Mouse (Mus musculus): ENCODE measurements around the gene 2610028H24Rik. TPM values are rescaled to one million over a fixed set of nuclear protein-coding genes. Genes with fewer than 3 reads are reported as not detected.

Gene 2610028H24Rik
- polyA plus RNA-seq, 1 experiment from 2014 or later, result not detected

GRCm38 (mm10) chr10:76489205-76489604, 40.3 kb downstream of the 2610028H24Rik start:
- H3K4me3 ChIP-seq (ENCODE audit: low read depth, low read length), result no peak overlapping the region
- TF ChIP-seq CTCF (IDR thresholded peaks at IDR 0.05; ENCODE audit: low read depth), result no peak
- no peaks in the 10 kb centered on the region for H3K9me3 ChIP-seq (ENCODE audit: low read depth, low read length)
- no peaks in the 10 kb centered on the region for H3K27me3 ChIP-seq (ENCODE audit: insufficient read depth, low read length)
- H3K27ac ChIP-seq (ENCODE audit: low read depth), result no peak overlapping the region
- no peak overlapping the region for H3K4me2 ChIP-seq
- ATAC-seq (ENCODE audit: insufficient read depth), result no peak
- H3K9ac ChIP-seq, result no peak overlapping the region
- DNase-seq, result no peak
- 87% methylated on average over 15 of the region's 15 CpGs for WGBS
- peaks cover 93% of the 10 kb centered on the region for H3K36me3 ChIP-seq (ENCODE audit: insufficient read depth)
- no peaks in the 10 kb centered on the region for H3K4me1 ChIP-seq (ENCODE audit: insufficient read depth)

GRCm38 (mm10) chr10:76493527-76493926, 44.6 kb downstream of the 2610028H24Rik start:
- Histone ChIP-seq H3K27me3 (ENCODE audit: insufficient read depth, low read length) (no peaks in the 10 kb centered on the region), H3K4me3 (ENCODE audit: low read depth, low read length) (no peak overlapping the region), H3K4me2 (no peak overlapping the region), H3K4me1 (ENCODE audit: insufficient read depth) (no peaks in the 10 kb centered on the region), H3K27ac (ENCODE audit: low read depth) (no peak overlapping the region), H3K36me3 (ENCODE audit: insufficient read depth) (peaks cover 90% of the 10 kb centered on the region), H3K9ac (no peak overlapping the region), H3K9me3 (ENCODE audit: low read depth, low read length) (no peaks in the 10 kb centered on the region)
- DNase-seq, result no peak
- ATAC-seq (ENCODE audit: insufficient read depth), result no peak
- WGBS, result 70% methylated on average over 1 of the region's 1 CpGs
- TF ChIP-seq CTCF (IDR thresholded peaks at IDR 0.05; ENCODE audit: low read depth), result no peak

- Histone ChIP-seq H3K27ac (ENCODE audit: low read depth) (no peak overlapping the region), H3K4me2 (no peak overlapping the region), H3K4me1 (ENCODE audit: insufficient read depth) (no peaks in the 10 kb centered on the region), H3K4me3 (ENCODE audit: low read depth, low read length) (no peak overlapping the region), H3K27me3 (ENCODE audit: insufficient read depth, low read length) (no peaks in the 10 kb centered on the region), H3K36me3 (ENCODE audit: insufficient read depth) (peaks cover 90% of the 10 kb centered on the region), H3K9ac (no peak overlapping the region), H3K9me3 (ENCODE audit: low read depth, low read length) (no peaks in the 10 kb centered on the region)
- no peak for TF ChIP-seq CTCF (IDR thresholded peaks at IDR 0.05; ENCODE audit: low read depth)
- 86% methylated on average over 6 of the region's 6 CpGs for WGBS
- no peak for ATAC-seq (ENCODE audit: insufficient read depth)
- DNase-seq, result no peak
Measured at GRCm38 (mm10) chr10:76495501-76495900, 46.6 kb downstream of the 2610028H24Rik start.

GRCm38 (mm10) chr10:76496366-76496765, 47.5 kb downstream of the 2610028H24Rik start:
- Histone ChIP-seq H3K27me3 (ENCODE audit: insufficient read depth, low read length) (no peaks in the 10 kb centered on the region), H3K9ac (no peak overlapping the region), H3K4me3 (ENCODE audit: low read depth, low read length) (no peak overlapping the region), H3K36me3 (ENCODE audit: insufficient read depth) (peaks cover 88% of the 10 kb centered on the region), H3K9me3 (ENCODE audit: low read depth, low read length) (no peaks in the 10 kb centered on the region), H3K4me1 (ENCODE audit: insufficient read depth) (no peaks in the 10 kb centered on the region), H3K4me2 (no peak overlapping the region), H3K27ac (ENCODE audit: low read depth) (no peak overlapping the region)
- DNase-seq (no peak), ATAC-seq (ENCODE audit: insufficient read depth) (no peak)
- no peak for TF ChIP-seq CTCF (IDR thresholded peaks at IDR 0.05; ENCODE audit: low read depth)
- 88% methylated on average over 7 of the region's 7 CpGs for WGBS

- Histone ChIP-seq H3K4me3 (ENCODE audit: low read depth, low read length) (no peak overlapping the region), H3K36me3 (ENCODE audit: insufficient read depth) (peaks cover 87% of the 10 kb centered on the region), H3K27ac (ENCODE audit: low read depth) (no peak overlapping the region), H3K9me3 (ENCODE audit: low read depth, low read length) (no peaks in the 10 kb centered on the region), H3K4me2 (no peak overlapping the region), H3K27me3 (ENCODE audit: insufficient read depth, low read length) (no peaks in the 10 kb centered on the region), H3K4me1 (ENCODE audit: insufficient read depth) (no peaks in the 10 kb centered on the region), H3K9ac (no peak overlapping the region)
- ATAC-seq (ENCODE audit: insufficient read depth) (no peak), DNase-seq (no peak)
- TF ChIP-seq CTCF (IDR thresholded peaks at IDR 0.05; ENCODE audit: low read depth), result no peak
- WGBS, result 95% methylated on average over 4 of the region's 4 CpGs
Measured at GRCm38 (mm10) chr10:76497522-76497921, 48.6 kb downstream of the 2610028H24Rik start.

GRCm38 (mm10) chr10:76504271-76504943, 55.5 kb downstream of the 2610028H24Rik start:
- TF ChIP-seq CTCF (IDR thresholded peaks at IDR 0.05; ENCODE audit: low read depth), result no peak
- Histone ChIP-seq H3K4me3 (ENCODE audit: low read depth, low read length) (no peak overlapping the region), H3K4me2 (no peak overlapping the region), H3K9me3 (ENCODE audit: low read depth, low read length) (no peaks in the 10 kb centered on the region), H3K36me3 (ENCODE audit: insufficient read depth) (peaks cover 84% of the 10 kb centered on the region), H3K27ac (ENCODE audit: low read depth) (no peak overlapping the region), H3K27me3 (ENCODE audit: insufficient read depth, low read length) (no peaks in the 10 kb centered on the region), H3K9ac (no peak overlapping the region), H3K4me1 (ENCODE audit: insufficient read depth) (no peaks in the 10 kb centered on the region)
- WGBS, result 75% methylated on average over 11 of the region's 11 CpGs
- ATAC-seq (ENCODE audit: insufficient read depth) (no peak), DNase-seq (no peak)

GRCm38 (mm10) chr10:76505865-76506264, 57.0 kb downstream of the 2610028H24Rik start:
- no peak for ATAC-seq (ENCODE audit: insufficient read depth)
- no peak for DNase-seq
- Histone ChIP-seq H3K36me3 (ENCODE audit: insufficient read depth) (peaks cover 79% of the 10 kb centered on the region), H3K9me3 (ENCODE audit: low read depth, low read length) (no peaks in the 10 kb centered on the region), H3K4me2 (no peak overlapping the region), H3K4me3 (ENCODE audit: low read depth, low read length) (no peak overlapping the region), H3K27ac (ENCODE audit: low read depth) (no peak overlapping the region), H3K4me1 (ENCODE audit: insufficient read depth) (no peaks in the 10 kb centered on the region), H3K9ac (no peak overlapping the region), H3K27me3 (ENCODE audit: insufficient read depth, low read length) (no peaks in the 10 kb centered on the region)
- no peak for TF ChIP-seq CTCF (IDR thresholded peaks at IDR 0.05; ENCODE audit: low read depth)
- WGBS, result 81% methylated on average over 7 of the region's 7 CpGs

Other genes starting within 250 kb of the 2610028H24Rik start
- gene Prmt2, start 211.2 kb upstream of the 2610028H24Rik start, polyA plus RNA-seq (2014; fragmentation: Nextera tagmentation; extraction: Ambion mirVana), result 44.6 and 45.0 TPM in 2 replicates
- 0.16 TPM in 1 of 2 replicates, not detected in the other for gene S100b, start 195.2 kb upstream of the 2610028H24Rik start, polyA plus RNA-seq (2014; fragmentation: Nextera tagmentation; extraction: Ambion mirVana)
- gene Dip2a, start 103.8 kb upstream of the 2610028H24Rik start, polyA plus RNA-seq (2014; fragmentation: Nextera tagmentation; extraction: Ambion mirVana), result 6.5 and 6.6 TPM in 2 replicates
- gene AC141477.1, start 8.6 kb upstream of the 2610028H24Rik start, polyA plus RNA-seq (2014; fragmentation: Nextera tagmentation; extraction: Ambion mirVana), result not detected in 2 replicates
- 20.3 and 23.0 TPM in 2 replicates for gene Pcnt, start 6.3 kb upstream of the 2610028H24Rik start, polyA plus RNA-seq (2014; fragmentation: Nextera tagmentation; extraction: Ambion mirVana)
- 66.8 and 67.6 TPM in 2 replicates for gene Mcm3ap, start 19.8 kb downstream of the 2610028H24Rik start, polyA plus RNA-seq (2014; fragmentation: Nextera tagmentation; extraction: Ambion mirVana)
- 5.7 and 6.1 TPM in 2 replicates for gene Ybey, start 20.0 kb downstream of the 2610028H24Rik start, polyA plus RNA-seq (2014; fragmentation: Nextera tagmentation; extraction: Ambion mirVana)
- gene Lss, start 82.5 kb downstream of the 2610028H24Rik start, polyA plus RNA-seq (2014; fragmentation: Nextera tagmentation; extraction: Ambion mirVana), result 21.5 and 28.4 TPM in 2 replicates
- gene Spatc1l, start 113.2 kb downstream of the 2610028H24Rik start, polyA plus RNA-seq (2014; fragmentation: Nextera tagmentation; extraction: Ambion mirVana), result not detected in 2 replicates
- 0.12 TPM in 1 of 2 replicates, not detected in the other for gene Ftcd, start 126.6 kb downstream of the 2610028H24Rik start, polyA plus RNA-seq (2014; fragmentation: Nextera tagmentation; extraction: Ambion mirVana)
- 168 and 170 TPM in 2 replicates for gene Col6a2, start 174.5 kb downstream of the 2610028H24Rik start, polyA plus RNA-seq (2014; fragmentation: Nextera tagmentation; extraction: Ambion mirVana)

All from lung, embryonic 14.5 days (tissue).